Mouse (Mus musculus) brain, embryonic 14.5 days (tissue): ENCODE data around the gene Cabp1.

ENCODE experiments used
- CTCF ChIP-seq: fragments of 200-500 bp; IDR thresholded peaks from 2 replicates; pipeline ENCODE4 v1.5.1; 2012; ENCODE audit warnings: inconsistent platforms, mild to moderate bottlenecking, moderate library complexity, borderline replicate concordance; ENCODE audit not compliant: insufficient read depth, insufficient read length; ENCODE audit errors: extremely low read depth
- POLR2A ChIP-seq: fragments of 200-500 bp; IDR thresholded peaks from 2 replicates; pipeline ENCODE4 v1.6.1; 2012; ENCODE audit warnings: mild to moderate bottlenecking, inconsistent platforms, borderline replicate concordance; ENCODE audit not compliant: poor library complexity, insufficient read depth, insufficient read length, severe bottlenecking; ENCODE audit errors: extremely low read depth

DNA sequence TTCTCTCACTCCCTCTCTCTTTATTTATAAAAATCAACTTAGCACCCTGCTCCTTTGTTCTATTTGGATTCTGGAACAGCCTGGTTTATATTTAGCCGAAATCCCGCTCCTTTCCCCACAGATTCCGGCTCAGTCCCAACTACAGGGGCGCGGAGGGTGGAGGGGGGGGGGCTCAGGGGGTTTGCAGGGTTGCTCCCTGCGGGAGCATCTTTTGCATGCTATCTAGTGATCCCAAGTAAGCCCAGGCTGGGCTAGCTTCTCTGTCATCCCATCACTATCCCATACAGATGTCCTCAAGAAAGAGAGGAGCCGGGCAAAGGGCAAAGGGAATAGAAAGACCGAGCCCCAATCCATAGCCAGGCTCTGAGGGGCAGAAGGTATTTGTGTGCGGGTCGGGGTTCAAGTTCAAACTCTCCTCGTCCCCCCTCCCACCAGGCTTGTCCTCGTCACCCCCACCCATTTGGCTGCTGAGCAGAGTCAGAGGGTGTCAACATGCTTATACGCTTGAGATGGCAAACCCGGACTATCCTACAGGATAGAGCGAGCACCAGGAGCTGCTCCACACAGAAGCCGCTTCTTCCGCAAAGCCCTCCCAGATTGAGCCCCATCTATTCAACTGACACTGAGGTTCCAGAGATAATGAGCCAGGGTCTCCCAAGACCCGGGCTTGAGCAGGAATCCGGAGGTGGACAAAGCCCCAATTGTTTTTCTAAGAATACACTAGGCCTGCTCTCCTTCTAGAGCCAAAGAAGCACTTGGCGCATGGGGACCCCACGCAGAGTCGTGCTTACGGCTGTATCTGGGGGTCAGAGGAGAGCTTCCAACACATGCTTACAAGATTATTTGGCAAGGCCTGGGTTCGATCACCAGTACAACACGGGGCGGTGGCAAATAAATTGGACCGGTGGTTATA is 21.3 kb upstream of the Cabp1 start:
- TF ChIP-seq CTCF (no peak), POLR2A (no peak)
